Mouse (Mus musculus): ENCODE data around the gene Map4k5. TPM values are rescaled to one million over a fixed set of nuclear protein-coding genes. Genes with fewer than 3 reads are reported as not detected.

Gene Map4k5
- total RNA-seq, 2 experiments from 2014 or later, result 12.4 to 14.1 TPM

- ATAC-seq (ENCODE audit: poor library complexity, severe bottlenecking), result no peak
Observed at GRCm38 (mm10) chr12:69759267-69759885, 133.6 kb downstream of the Map4k5 start.

DNA sequence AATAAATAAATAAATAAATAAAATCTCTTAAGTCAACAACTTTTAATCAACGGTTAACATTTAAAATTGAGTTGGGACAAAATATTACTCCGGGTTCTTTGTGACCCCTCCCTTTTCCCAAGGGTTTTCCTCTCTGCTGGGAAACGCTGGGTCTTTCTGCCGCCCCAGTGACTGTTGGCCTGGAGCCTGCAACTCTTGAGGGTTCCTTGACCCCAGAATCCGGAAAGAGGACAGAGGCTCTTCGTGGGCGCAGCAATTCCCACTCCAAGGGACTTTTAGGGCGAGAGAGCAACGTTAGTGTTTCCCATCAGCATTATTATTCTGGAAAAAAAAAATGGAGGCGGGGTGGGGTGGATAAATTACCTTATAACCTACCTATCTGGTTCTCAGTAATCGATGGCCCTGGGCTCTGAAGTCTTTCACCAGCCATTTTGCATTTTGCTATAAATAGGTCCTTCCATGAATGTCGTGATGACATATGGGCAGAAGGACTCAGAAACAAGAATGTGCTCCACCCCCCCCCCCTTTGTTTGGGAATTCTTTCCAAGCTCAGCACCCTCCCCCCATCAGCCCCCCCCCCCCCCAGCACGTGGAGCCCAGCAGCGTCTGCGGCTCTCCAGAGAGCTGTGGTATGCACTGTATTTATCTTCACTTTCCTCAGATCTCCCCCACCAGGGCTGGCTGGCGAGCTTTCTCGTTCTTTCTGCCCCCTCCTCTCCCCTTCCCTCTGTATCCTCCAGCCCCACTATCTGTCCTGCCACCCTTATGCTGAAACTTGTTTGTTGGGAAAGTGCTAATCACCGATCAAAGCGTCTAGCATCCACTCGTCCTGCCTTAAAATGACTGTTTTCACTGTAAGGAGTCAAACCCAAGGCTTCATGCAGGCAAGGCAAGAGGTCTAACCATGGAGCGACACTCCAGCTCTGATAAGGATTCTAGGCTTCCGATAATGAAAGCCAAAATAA is 134.5 kb downstream of the Map4k5 start:
- no peak for ATAC-seq (ENCODE audit: poor library complexity, severe bottlenecking)

GRCm38 (mm10) chr12:69757418-69758141 is 135.4 kb downstream of the Map4k5 start:
- peak; percentile 93 for ATAC-seq (ENCODE audit: poor library complexity, severe bottlenecking)

DNA sequence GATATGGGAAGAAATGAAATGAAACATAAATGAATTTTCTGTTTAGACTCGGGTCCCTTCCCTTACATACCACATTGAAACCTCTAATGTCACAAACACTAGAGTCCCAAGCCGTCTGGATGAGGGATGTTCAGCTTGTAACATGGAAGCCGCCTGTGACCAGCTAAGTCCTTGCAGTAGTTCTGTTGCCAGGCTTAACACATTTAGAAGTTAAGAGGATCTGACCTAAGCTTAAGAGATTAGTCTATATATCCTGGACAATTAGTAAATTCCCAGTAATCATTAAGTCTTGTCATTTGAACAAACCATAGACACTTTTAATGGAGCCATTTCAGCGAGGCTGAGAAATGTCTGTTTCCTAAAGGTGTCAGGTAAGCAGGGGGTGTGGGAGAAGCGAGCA is 137.0 kb downstream of the Map4k5 start:
- no peak for ATAC-seq (ENCODE audit: poor library complexity, severe bottlenecking)

- ATAC-seq (ENCODE audit: poor library complexity, severe bottlenecking), result no peak
Observed at GRCm38 (mm10) chr12:69753936-69754335, 139.1 kb downstream of the Map4k5 start.

Other genes with a start within 250 kb of the Map4k5 start
- gene Sos2, start 211.3 kb downstream of the Map4k5 start, total RNA-seq (2015), result 58.6 and 64.1 TPM in 2 replicates
- 29.9 and 57.6 TPM in 2 replicates for gene Sos2, start 211.3 kb downstream of the Map4k5 start, total RNA-seq (2017)
- gene L2hgdh, start 168.3 kb downstream of the Map4k5 start, total RNA-seq (2015), result 1.6 and 2.4 TPM in 2 replicates
- gene L2hgdh, start 168.3 kb downstream of the Map4k5 start, total RNA-seq (2017), result 1.4 and 4.3 TPM in 2 replicates
- gene Atp5s, start 168.2 kb downstream of the Map4k5 start, total RNA-seq (2015), result 10.3 and 12.6 TPM in 2 replicates
- 4.2 and 5.2 TPM in 2 replicates for gene Atp5s, start 168.2 kb downstream of the Map4k5 start, total RNA-seq (2017)
- gene Cdkl1, start 101.9 kb downstream of the Map4k5 start, total RNA-seq (2015), result 0.11 TPM in 1 of 2 replicates, not detected in the other
- 0.15 TPM in 1 of 2 replicates, not detected in the other for gene Cdkl1, start 101.9 kb downstream of the Map4k5 start, total RNA-seq (2017)
- 0.75 and 0.98 TPM in 2 replicates for gene Atl1, start 586 bp downstream of the Map4k5 start, total RNA-seq (2015)
- 0.95 and 1.8 TPM in 2 replicates for gene Atl1, start 586 bp downstream of the Map4k5 start, total RNA-seq (2017)
- gene Sav1, start 93.8 kb upstream of the Map4k5 start, total RNA-seq (2015), result 77.4 and 83.0 TPM in 2 replicates
- gene Sav1, start 93.8 kb upstream of the Map4k5 start, total RNA-seq (2017), result 39.0 and 43.9 TPM in 2 replicates
- 154 and 171 TPM in 2 replicates for gene Nin, start 220.5 kb upstream of the Map4k5 start, total RNA-seq (2015)
- gene Nin, start 220.5 kb upstream of the Map4k5 start, total RNA-seq (2017), result 227 and 264 TPM in 2 replicates